Mouse (Mus musculus) cortical plate, adult 2 months (tissue): Measurements from ENCODE around the gene Scand1.

Experiments used
- CTCF ChIP-seq: fragments of 200-500 bp; IDR thresholded peaks from 2 replicates; pipeline ENCODE4 v1.5.1; 2011; ENCODE audit warnings: mild to moderate bottlenecking, control low read depth, low read length; ENCODE audit not compliant: insufficient read depth; ENCODE audit errors: extremely low read depth
- POLR2A ChIP-seq: fragments of 200-500 bp; IDR thresholded peaks from 2 replicates; pipeline ENCODE4 v1.6.1; 2011; ENCODE audit warnings: mild to moderate bottlenecking, low read length, control low read depth; ENCODE audit not compliant: insufficient read depth; ENCODE audit errors: extremely low read depth

DNA sequence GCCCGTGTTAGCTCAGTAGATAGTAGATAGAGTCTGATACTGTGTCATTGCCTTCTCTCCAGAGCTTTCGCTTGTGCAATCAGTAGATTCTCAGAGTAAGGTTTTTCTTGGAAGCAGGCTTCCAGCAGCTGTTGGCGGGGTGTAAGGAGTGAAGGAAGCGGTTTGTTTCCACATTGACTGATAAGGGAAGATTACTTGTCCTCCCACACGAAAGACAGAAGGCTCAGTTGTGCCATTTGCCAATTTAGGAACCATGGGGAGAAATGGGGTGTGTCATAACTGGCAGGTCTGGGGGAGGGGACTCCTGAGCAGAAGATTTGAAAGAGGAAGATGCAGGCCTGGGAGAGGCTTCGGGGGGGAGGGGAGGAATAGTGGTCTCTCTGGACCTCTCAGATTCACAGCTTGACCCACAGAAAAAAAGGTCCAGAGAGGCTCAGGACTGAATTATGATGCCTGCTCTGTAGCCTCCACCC, 11.6 kb upstream of the Scand1 start:
- TF ChIP-seq POLR2A, result no peak
- no peak for TF ChIP-seq CTCF
